Mouse (Mus musculus) cerebellum, adult 2 months (tissue): Measurements from ENCODE around the gene Snx8.

Experiments
- CTCF ChIP-seq: fragments of 200-500 bp; IDR thresholded peaks from 2 replicates; pipeline ENCODE4 v1.5.1; 2011; ENCODE audit warnings: low read depth, mild to moderate bottlenecking, control low read depth, low read length, moderate library complexity, borderline replicate concordance; ENCODE audit not compliant: insufficient read depth
- POLR2A ChIP-seq: fragments of 200-500 bp; IDR thresholded peaks from 2 replicates; pipeline ENCODE4 v1.6.1; 2011; ENCODE audit warnings: low read length, control low read depth, borderline replicate concordance; ENCODE audit not compliant: insufficient read depth

DNA sequence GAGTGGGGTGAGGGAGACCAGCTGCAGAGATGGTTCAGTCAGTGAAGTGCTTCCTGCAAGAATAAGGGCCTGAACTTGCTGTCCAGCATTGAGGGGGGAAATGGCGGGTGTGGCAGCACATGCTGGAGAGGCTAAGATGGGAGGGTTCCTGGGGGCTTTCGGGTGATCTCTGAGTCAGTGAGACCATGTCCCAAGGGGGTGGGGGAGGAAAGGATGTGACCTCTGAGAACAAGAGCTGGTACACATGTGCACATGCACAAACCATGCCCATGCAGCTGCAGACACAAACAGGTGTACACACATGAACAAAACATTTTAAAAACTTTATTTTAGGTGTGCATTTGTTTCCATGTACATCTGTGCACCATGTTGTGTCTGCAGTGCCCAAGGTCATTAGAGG lies 15.4 kb downstream of the Snx8 start:
- TF ChIP-seq CTCF (no peak), POLR2A (no peak)
